ENCODE assay signal across 24 mouse cellular contexts in genomic region chr11:118486281-118486680, GRCm38 (mm10). TPM values are rescaled to one million over a fixed set of nuclear protein-coding genes. Genes with fewer than 3 reads are reported as not detected.
"Had no signal": no experiment of that assay in that cellular context is flagged by ENCODE, and none has a peak within 500 bp of the region (broad histone marks: within the 10 kb centered on the region; RNA-seq: fewer than 3 reads in every experiment).

No protein-coding gene starts in this region.

- H3K4me3 ChIP-seq: gastrocnemius, adult 2 months; heart, embryonic 10.5 days; heart, embryonic 12.5 days; intestine, embryonic 15.5 days; layer of hippocampus, adult 2 months; left cerebral cortex, adult 2 months; limb, embryonic 13.5 days; limb, embryonic 15.5 days; liver, embryonic 12.5 days had no signal

- ATAC-seq: hindbrain, embryonic 16.5 days; inflammation-experienced regulatory T-cells, adult 6 months; intestine, embryonic 15.5 days; intestine, postnatal 0 days; liver, embryonic 12.5 days had no signal

- H3K9ac ChIP-seq: heart, embryonic 12.5 days; hindbrain, embryonic 14.5 days; intestine, embryonic 15.5 days; limb, embryonic 13.5 days; limb, embryonic 15.5 days; liver, embryonic 12.5 days; liver, embryonic 14.5 days had no signal

- H3K27ac ChIP-seq: gastrocnemius, adult 2 months; heart, embryonic 10.5 days; hindbrain, embryonic 14.5 days; intestine, embryonic 15.5 days; limb, embryonic 13.5 days; limb, embryonic 15.5 days; liver, embryonic 12.5 days; liver, embryonic 14.5 days had no signal

- H3K9me3 ChIP-seq: heart, embryonic 10.5 days; heart, embryonic 12.5 days; intestine, embryonic 15.5 days; limb, embryonic 13.5 days; limb, embryonic 15.5 days; liver, embryonic 12.5 days had no signal

- H3K27me3 ChIP-seq: intestine, embryonic 15.5 days; liver, embryonic 12.5 days had no signal

- H3K4me2 ChIP-seq: heart, embryonic 12.5 days; hindbrain, embryonic 14.5 days; intestine, embryonic 15.5 days; limb, embryonic 13.5 days; limb, embryonic 15.5 days; liver, embryonic 12.5 days had no signal

- DNase-seq: gastrocnemius, adult 2 months; gastrocnemius, postnatal 10 days; gastrocnemius, postnatal 25 days; heart, adult 18-20 months; heart, postnatal 10 days; heart, postnatal 4 days; kidney, adult 18-20 months; kidney, adult 8-10 months; kidney, postnatal 10 days; kidney, postnatal 25 days; kidney, postnatal 4 days had no signal

RNA-seq across cellular contexts. Expression of gene C1qtnf1, which starts 58.3 kb away (rescaled TPM):
- polyA plus RNA-seq: inflammation-experienced regulatory T-cells, adult 6 months had no signal
